In genomic region chr16:77646146-77646545, GRCm38 (mm10) we compare ENCODE assay signal across 23 mouse cellular contexts. TPM values are rescaled to one million over a fixed set of nuclear protein-coding genes. Genes with fewer than 3 reads are reported as not detected.
DNase-seq lines count a peak whose midpoint lies in the region; ATAC-seq lines count a peak whose summit lies in the region.
"Had no signal": no experiment of that assay in that cellular context is flagged by ENCODE, and none has a peak within 500 bp of the region (broad histone marks: within the 10 kb centered on the region; RNA-seq: fewer than 3 reads in every experiment).

No protein-coding gene starts in this region.

- H3K4me3 ChIP-seq in midbrain, embryonic 11.5 days (ENCODE audit: low read depth, low read length): no peak overlapping the region
- H3K4me3 ChIP-seq in midbrain, embryonic 10.5 days: no peak overlapping the region
- H3K4me3 ChIP-seq in hindbrain, embryonic 12.5 days: peak overlapping the region; percentile 16
- H3K4me3 ChIP-seq in midbrain, embryonic 14.5 days (replicated peaks; ENCODE audit: low read depth, low read length): peak overlapping the region; percentile 34
- H3K4me3 ChIP-seq in heart, embryonic 10.5 days: no peak overlapping the region
- H3K4me3 ChIP-seq: heart, adult 2 months; limb, embryonic 10.5 days had no signal

- H3K36me3 ChIP-seq in midbrain, embryonic 11.5 days (ENCODE audit: control insufficient read depth, insufficient read depth, low read length): no peaks in the 10 kb centered on the region
- H3K36me3 ChIP-seq in midbrain, embryonic 10.5 days: no peaks in the 10 kb centered on the region
- H3K36me3 ChIP-seq in hindbrain, embryonic 12.5 days: no peaks in the 10 kb centered on the region
- no peaks in the 10 kb centered on the region for H3K36me3 ChIP-seq in midbrain, embryonic 14.5 days (ENCODE audit: control insufficient read depth, insufficient read depth, low read length)
- H3K36me3 ChIP-seq in heart, embryonic 10.5 days: no peaks in the 10 kb centered on the region
- H3K36me3 ChIP-seq: limb, embryonic 10.5 days had no signal

- WGBS in midbrain, embryonic 11.5 days: 64% methylated on average over 7 of the region's 7 CpGs
- 73% methylated on average over 7 of the region's 7 CpGs for WGBS in midbrain, embryonic 10.5 days
- WGBS in hindbrain, embryonic 12.5 days: 55% methylated on average over 7 of the region's 7 CpGs
- WGBS in midbrain, embryonic 14.5 days: 35% methylated on average over 7 of the region's 7 CpGs
- 74% methylated on average over 7 of the region's 7 CpGs for WGBS in heart, embryonic 10.5 days

- H3K4me2 ChIP-seq in midbrain, embryonic 11.5 days: peak overlapping the region; percentile 8; the same call in 1 of the 2 replicates
- peak overlapping the region; percentile 43 for H3K4me2 ChIP-seq in hindbrain, embryonic 12.5 days (replicated peaks)
- peak overlapping the region; percentile 73 for H3K4me2 ChIP-seq in midbrain, embryonic 14.5 days (ENCODE audit: low read length)
- H3K4me2 ChIP-seq: liver, embryonic 11.5 days; lung, embryonic 14.5 days had no signal

- H3K9ac ChIP-seq in midbrain, embryonic 11.5 days (ENCODE audit: low read length): peak overlapping the region; percentile 18; the same call in 1 of the 2 replicates
- peak overlapping the region; percentile 20; the same call in 1 of the 2 replicates for H3K9ac ChIP-seq in hindbrain, embryonic 12.5 days
- H3K9ac ChIP-seq in midbrain, embryonic 14.5 days (replicated peaks; ENCODE audit: low read length): peak overlapping the region; percentile 60
- H3K9ac ChIP-seq: lung, embryonic 14.5 days had no signal

- peaks cover 17% of the 10 kb centered on the region for H3K4me1 ChIP-seq in midbrain, embryonic 11.5 days (ENCODE audit: control insufficient read depth, insufficient read depth, low read length)
- peaks cover 60% of the 10 kb centered on the region for H3K4me1 ChIP-seq in midbrain, embryonic 10.5 days
- H3K4me1 ChIP-seq in hindbrain, embryonic 12.5 days: peaks cover 30% of the 10 kb centered on the region
- H3K4me1 ChIP-seq in midbrain, embryonic 14.5 days (ENCODE audit: control insufficient read depth, insufficient read depth, low read length): peaks cover 51% of the 10 kb centered on the region
- peaks cover 6% of the 10 kb centered on the region; the same call in 1 of the 2 replicates for H3K4me1 ChIP-seq in heart, embryonic 10.5 days

- DNase-seq in midbrain, embryonic 11.5 days (ENCODE audit: low spot score, missing footprints): no peak
- no peak for DNase-seq in midbrain, embryonic 10.5 days (ENCODE audit: low spot score)
- peak; percentile 84 for DNase-seq in midbrain, embryonic 14.5 days
- DNase-seq in retina, postnatal 1 day: peak; percentile 19
- DNase-seq in heart, embryonic 10.5 days (ENCODE audit: low spot score): no peak
- DNase-seq in thymus, adult 18-20 months: no peak
- DNase-seq in cerebellum, adult 11-12 months: no peak
- DNase-seq: adrenal gland, postnatal 10 days; gastrocnemius, postnatal 10 days; heart, adult 2 months; lung, embryonic 14.5 days; right cerebral cortex, adult 18-20 months; spleen, adult 18-20 months; thymus, adult 2 months had no signal

- no peaks in the 10 kb centered on the region for H3K9me3 ChIP-seq in midbrain, embryonic 11.5 days (ENCODE audit: control insufficient read depth, low read length)
- H3K9me3 ChIP-seq in midbrain, embryonic 10.5 days (replicated peaks): no peaks in the 10 kb centered on the region
- no peaks in the 10 kb centered on the region for H3K9me3 ChIP-seq in hindbrain, embryonic 12.5 days (replicated peaks)
- no peaks in the 10 kb centered on the region for H3K9me3 ChIP-seq in midbrain, embryonic 14.5 days (ENCODE audit: control insufficient read depth, low read length)
- no peaks in the 10 kb centered on the region for H3K9me3 ChIP-seq in heart, embryonic 10.5 days
- H3K9me3 ChIP-seq: limb, embryonic 10.5 days had no signal

- peak overlapping the region; percentile 47; the same call in 1 of the 2 replicates for H3K27ac ChIP-seq in midbrain, embryonic 11.5 days (ENCODE audit: low read depth, low read length)
- no peak overlapping the region for H3K27ac ChIP-seq in midbrain, embryonic 10.5 days (replicated peaks)
- peak overlapping the region; percentile 81 for H3K27ac ChIP-seq in hindbrain, embryonic 12.5 days
- peak overlapping the region; percentile 90 for H3K27ac ChIP-seq in midbrain, embryonic 14.5 days (replicated peaks; ENCODE audit: low read depth, low read length)
- H3K27ac ChIP-seq in heart, embryonic 10.5 days: no peak overlapping the region
- H3K27ac ChIP-seq: heart, adult 2 months; limb, embryonic 10.5 days; macrophage had no signal

- H3K27me3 ChIP-seq in midbrain, embryonic 11.5 days (ENCODE audit: control insufficient read depth, insufficient read depth, low read length): no peaks in the 10 kb centered on the region
- H3K27me3 ChIP-seq in midbrain, embryonic 10.5 days (ENCODE audit: low read depth, poor library complexity, severe bottlenecking): no peaks in the 10 kb centered on the region
- no peaks in the 10 kb centered on the region for H3K27me3 ChIP-seq in hindbrain, embryonic 12.5 days
- H3K27me3 ChIP-seq in midbrain, embryonic 14.5 days (ENCODE audit: control insufficient read depth, insufficient read depth, low read length): no peaks in the 10 kb centered on the region
- H3K27me3 ChIP-seq in heart, embryonic 10.5 days (ENCODE audit: insufficient read depth, poor library complexity, severe bottlenecking): no peaks in the 10 kb centered on the region

- ATAC-seq in midbrain, embryonic 11.5 days (ENCODE audit: low FRiP score): no peak
- no peak for ATAC-seq in hindbrain, embryonic 12.5 days (ENCODE audit: low FRiP score)
- ATAC-seq in midbrain, embryonic 14.5 days (ENCODE audit: low FRiP score, low TSS enrichment): no peak

RNA-seq across cellular contexts. Expression of gene Gm11146, which starts 44.3 kb away (rescaled TPM):
- not detected in 2 replicates for polyA plus RNA-seq in midbrain, embryonic 11.5 days (2014; fragmentation: Nextera tagmentation; extraction: Ambion mirVana)
- not detected in 2 replicates for polyA plus RNA-seq in midbrain, embryonic 10.5 days (2016; fragmentation: Nextera tagmentation; extraction: Ambion mirVana)
- polyA plus RNA-seq in hindbrain, embryonic 12.5 days (2016; fragmentation: Nextera tagmentation; extraction: Ambion mirVana): not detected in 2 replicates
- polyA plus RNA-seq in midbrain, embryonic 14.5 days (2014; fragmentation: Nextera tagmentation; extraction: Ambion mirVana): not detected in 2 replicates
- not detected in 2 replicates for polyA plus RNA-seq in heart, embryonic 10.5 days (2016; fragmentation: Nextera tagmentation; extraction: Ambion mirVana)
- polyA plus RNA-seq: C2C12; frontal cortex, adult 2 months; heart, adult 2 months; heart, embryonic 16.5 days; kidney, embryonic 14.5 days; limb, embryonic 10.5 days; liver, embryonic 11.5 days; lung, embryonic 14.5 days; macrophage; stomach, embryonic 14.5 days; thymus, adult 2 months had no signal

Comparison
In these comparisons a context has a peak if more than half of its experiments do, and no peak if none do; other contexts are left out.
1. DNase-seq: peak in midbrain, embryonic 14.5 days (single experiment) and retina, postnatal 1 day (single experiment); none in midbrain, embryonic 11.5 days (single experiment), midbrain, embryonic 10.5 days (single experiment), heart, embryonic 10.5 days (single experiment), thymus, adult 18-20 months (0 of 2) and cerebellum, adult 11-12 months (single experiment).
2. H3K27ac ChIP-seq: peak in midbrain, embryonic 11.5 days (single experiment), hindbrain, embryonic 12.5 days (single experiment) and midbrain, embryonic 14.5 days (single experiment); none in midbrain, embryonic 10.5 days (single experiment) and heart, embryonic 10.5 days (single experiment).
3. H3K4me3 ChIP-seq: peak in hindbrain, embryonic 12.5 days (single experiment) and midbrain, embryonic 14.5 days (single experiment); none in midbrain, embryonic 11.5 days (single experiment), midbrain, embryonic 10.5 days (single experiment) and heart, embryonic 10.5 days (single experiment).
4. H3K4me2 ChIP-seq: peak in every context shown above with its lines; median percentile 73 in midbrain, embryonic 14.5 days; 43 in hindbrain, embryonic 12.5 days; 8 in midbrain, embryonic 11.5 days.
5. Peak in every context shown above with its lines, with median percentiles within 50 percentile points of each other: H3K9ac ChIP-seq.